Mouse (Mus musculus): ENCODE results near the gene Rufy2.

Gene Rufy2

DNA sequence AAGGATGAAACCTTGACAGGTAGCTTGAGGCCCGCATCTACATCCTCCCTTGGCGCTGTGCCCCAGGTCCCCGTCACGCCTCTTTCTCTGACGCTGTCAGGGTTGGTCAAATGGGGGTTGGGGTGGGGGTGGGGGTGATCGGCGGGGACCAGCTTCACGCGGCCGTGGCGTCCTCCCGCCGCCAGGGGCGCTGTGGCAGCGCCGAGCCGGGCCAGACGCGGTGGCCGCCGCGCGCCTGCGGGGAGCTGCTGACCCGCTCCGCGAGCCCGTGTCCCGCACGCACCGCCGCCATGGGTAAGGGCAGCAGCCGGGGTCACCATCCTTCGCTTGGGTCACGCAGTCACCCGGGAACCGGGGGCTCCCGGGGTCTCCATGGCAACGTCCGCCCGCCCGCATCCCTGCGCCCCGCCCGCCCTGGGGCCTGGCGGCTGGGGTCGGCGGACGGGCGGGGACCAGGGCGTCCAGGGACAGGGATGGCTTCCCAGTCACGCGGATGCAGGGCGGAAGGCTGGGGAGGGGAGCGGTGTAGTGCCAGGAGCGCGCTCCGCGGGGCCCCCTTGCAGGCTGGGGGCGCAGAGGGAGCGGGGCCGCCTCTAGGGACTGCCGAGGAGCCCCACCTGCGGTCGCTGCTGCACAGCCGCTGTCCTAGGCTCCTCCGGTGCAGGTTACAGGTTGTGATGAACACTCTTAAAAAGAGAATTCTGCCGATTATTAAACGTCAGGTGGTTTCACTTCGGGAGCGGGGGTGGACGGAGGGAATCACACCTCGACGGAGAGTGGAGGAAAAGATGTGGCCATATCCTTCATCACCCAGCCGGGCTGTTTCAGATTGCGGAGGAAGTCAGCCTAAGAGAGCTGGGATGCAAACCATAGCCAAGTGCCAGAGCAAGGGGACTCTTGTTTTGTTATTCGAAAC, at the start of gene Rufy2:
Gene Rufy2, plus strand, starts transcription at position 185 of the 916 bp plus-strand sequence.
- DNase-seq (ENCODE audit: low spot score in 2 of 2) = peak; percentile 93 to 94

DNA sequence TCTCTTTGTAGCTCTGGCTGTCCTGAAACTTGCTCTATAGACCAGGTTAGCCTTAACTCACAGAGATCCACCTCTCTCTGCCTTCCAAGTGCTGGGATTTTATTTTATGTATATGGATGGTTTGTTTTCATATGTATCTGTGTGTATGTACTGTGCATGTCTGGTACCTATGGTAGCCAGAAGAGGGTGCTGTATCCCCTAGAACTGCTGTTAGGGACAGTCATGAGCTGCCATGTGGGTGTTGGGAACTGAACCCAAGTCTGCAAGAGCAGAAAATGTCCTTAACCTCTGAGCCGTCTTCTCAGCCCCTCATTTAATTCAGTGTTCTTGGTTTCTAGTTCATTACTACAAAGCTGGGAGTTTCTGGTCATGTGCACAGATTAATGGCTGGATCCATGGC, 47.6 kb upstream of the Rufy2 start:
- no peak for DNase-seq (ENCODE audit: low spot score in 2 of 2)

DNA sequence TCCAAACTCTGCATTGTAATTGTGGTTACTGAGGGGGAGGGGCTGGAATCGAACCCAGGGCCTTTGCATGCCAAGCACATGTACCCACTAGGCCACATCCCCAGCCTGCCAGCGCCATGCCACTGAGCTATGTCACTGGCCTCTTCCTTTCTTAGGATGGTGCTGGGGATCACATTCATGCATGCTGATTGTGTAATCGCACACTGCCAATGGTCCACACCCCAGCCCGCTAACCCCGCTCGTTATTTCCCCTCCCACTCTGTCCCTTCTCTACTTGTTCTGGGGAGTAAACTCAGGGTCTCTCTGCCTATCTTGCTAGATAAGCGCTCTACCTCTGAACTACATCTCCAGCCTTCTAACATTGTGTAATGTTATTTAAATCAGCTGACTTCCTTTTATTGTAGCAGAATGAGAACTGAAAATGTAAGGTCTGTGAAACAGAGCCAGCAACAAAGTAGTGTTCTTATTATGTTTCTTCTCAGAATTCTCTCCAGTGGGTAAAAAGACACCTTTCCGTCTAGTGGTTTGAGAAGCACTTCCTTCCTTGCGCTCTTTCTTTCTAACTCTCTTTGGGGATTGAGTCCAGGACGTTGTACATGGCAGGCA, 34.9 kb upstream of the Rufy2 start:
- DNase-seq (ENCODE audit: low spot score in 2 of 2) = no peak

GRCm38 (mm10) chr10:62946738-62947471, 33.1 kb upstream of the Rufy2 start, which contains the start of gene Dna2:
Gene Dna2 (plus strand): TSS chr10:62947026.
- peak; percentile 77 to 81 for DNase-seq (ENCODE audit: low spot score in 2 of 2)

DNA sequence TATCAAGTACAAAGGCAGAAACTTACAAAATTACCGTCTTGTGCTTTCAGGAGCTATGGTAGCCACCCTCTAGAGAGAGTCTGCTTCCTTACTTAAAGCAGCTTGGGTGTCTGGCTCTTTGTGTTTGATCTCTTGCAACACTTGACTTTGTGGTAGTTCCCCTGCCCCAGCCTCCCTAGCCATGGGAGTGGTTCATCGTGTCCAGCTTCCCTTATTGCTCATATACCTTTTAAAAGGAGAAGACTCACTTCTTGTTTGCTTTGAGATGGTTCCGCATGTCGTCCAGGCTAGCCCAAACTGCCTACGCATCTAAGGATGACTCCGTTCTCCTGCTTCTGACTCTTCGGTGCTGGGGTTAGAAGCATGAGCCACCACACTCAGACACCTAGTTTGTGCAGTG, 31.5 kb upstream of the Rufy2 start:
- DNase-seq (ENCODE audit: low spot score in 2 of 2) = no peak

DNA sequence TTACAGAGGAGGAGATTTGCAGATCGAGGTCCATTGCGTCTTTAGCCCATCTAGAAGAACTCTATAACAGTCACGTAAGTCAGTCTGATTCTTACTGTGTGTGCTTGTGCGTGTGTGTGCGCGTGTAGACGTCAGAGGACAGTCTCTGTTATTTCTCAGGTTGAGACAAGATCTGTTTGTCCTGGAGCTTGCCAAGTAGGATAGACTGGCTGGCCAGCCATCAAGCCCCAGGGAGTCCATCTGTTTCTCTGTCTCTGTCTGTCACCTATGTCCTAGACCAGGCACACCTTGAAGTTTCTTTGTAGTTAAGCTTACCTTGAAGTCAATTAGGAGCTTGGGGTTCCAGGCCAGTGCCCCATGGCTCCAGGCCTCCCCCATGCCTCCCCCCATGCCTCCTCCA, 16.1 kb upstream of the Rufy2 start:
- no peak for DNase-seq (ENCODE audit: low spot score in 2 of 2)

GRCm38 (mm10) chr10:62965796-62966195, 14.2 kb upstream of the Rufy2 start:
- DNase-seq (ENCODE audit: low spot score in 2 of 2) = no peak

GRCm38 (mm10) chr10:62966291-62966690, 13.7 kb upstream of the Rufy2 start:
- DNase-seq (ENCODE audit: low spot score in 2 of 2) = no peak

GRCm38 (mm10) chr10:62971821-62972220, 8.2 kb upstream of the Rufy2 start:
- DNase-seq (ENCODE audit: low spot score in 2 of 2) = peak; percentile 40 to 41

- no peak for DNase-seq (ENCODE audit: low spot score in 2 of 2)
Observed at GRCm38 (mm10) chr10:62979667-62980038, 370 bp upstream of the Rufy2 start.

DNA sequence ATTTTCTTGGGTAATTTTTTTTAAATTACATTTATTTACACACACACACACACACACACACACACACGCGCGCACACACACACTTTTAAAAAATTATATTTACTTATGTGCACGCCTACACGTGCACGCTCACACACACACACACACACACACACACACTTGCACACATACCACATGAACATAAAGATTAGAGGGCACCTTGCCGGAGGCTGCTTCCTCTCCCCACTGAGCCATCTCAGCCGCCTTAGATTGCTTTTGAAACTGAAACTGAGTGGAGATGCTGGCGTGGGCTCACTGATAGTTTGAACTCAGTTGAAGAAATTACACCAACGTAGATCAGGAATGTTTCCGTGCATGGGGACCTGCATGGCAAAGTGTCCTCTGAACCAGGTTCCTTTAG, 4.0 kb downstream of the Rufy2 start:
- no peak for DNase-seq (ENCODE audit: low spot score in 2 of 2)

- DNase-seq (ENCODE audit: low spot score in 2 of 2) = no peak
Observed at GRCm38 (mm10) chr10:62984495-62984894, 4.5 kb downstream of the Rufy2 start.

DNA sequence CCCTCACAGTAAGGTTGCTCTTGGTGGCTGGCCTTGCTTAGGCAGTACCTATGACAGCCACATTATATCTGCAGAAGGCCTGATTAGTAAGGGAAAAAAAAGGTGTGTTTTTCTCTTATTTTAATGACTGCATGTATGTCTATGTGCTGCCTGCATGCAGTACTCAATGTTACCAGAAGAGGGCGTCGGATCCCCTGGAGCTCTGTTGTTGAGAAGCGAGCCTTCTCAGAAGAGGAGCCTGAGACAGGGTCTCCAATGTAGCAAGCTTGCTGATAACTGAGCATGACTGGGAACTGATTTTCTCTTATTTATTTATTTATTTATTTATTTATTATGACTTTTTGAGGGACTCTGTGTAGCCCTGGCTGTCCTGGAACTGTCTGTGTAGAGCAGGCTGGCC, 7.3 kb downstream of the Rufy2 start:
- DNase-seq (ENCODE audit: low spot score in 2 of 2) = peak in 1 of 2 experiments; percentile 55

GRCm38 (mm10) chr10:62990636-62991035, 10.6 kb downstream of the Rufy2 start:
- DNase-seq (ENCODE audit: low spot score in 2 of 2) = no peak

DNA sequence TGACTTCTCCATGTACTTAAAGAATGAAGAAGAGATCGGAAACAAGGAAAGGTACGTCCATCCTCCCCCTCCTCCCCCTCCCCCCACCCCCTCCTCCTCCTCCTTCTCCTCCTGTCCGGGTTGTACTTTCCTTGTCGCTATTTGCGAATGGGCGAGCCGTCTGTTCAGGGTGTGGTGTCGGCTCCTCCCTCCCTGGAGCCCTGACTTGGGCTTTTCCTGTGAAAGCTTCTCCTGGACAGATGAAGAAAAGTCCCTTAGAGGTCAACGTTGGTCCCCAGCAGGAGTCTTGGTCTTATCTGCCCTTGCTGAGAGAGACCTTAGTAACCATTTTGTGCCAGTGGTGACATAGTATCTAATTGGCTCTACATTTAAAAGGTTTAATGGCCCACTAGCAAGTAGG, 14.0 kb downstream of the Rufy2 start:
- DNase-seq (ENCODE audit: low spot score in 2 of 2) = no peak

- DNase-seq (ENCODE audit: low spot score in 2 of 2) = no peak
Observed at GRCm38 (mm10) chr10:63000584-63000983, 20.6 kb downstream of the Rufy2 start.

- DNase-seq (ENCODE audit: low spot score in 2 of 2) = no peak
Observed at GRCm38 (mm10) chr10:63003252-63003651, 23.2 kb downstream of the Rufy2 start.

DNA sequence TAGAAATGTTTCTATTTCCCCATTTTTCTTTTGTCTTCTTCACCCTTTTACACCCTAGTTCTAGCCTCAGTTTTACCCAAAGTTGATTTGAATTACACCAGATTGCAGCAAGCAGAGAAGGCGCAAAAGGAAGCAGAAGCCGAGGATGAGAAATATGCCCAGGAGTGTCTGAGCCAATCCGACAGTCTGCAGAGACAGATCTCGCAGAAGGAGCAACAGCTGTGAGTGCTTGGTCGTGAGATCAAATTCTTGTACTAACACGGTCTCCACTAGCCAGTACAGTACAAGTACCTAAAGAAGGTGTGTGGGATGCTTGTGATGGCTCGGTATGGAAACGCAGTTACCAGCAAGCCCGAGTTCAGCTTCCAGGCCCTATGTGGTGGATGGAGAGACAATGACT, 24.5 kb downstream of the Rufy2 start:
- DNase-seq (ENCODE audit: low spot score in 2 of 2) = peak in 1 of 2 experiments; percentile 49

GRCm38 (mm10) chr10:63008193-63008592, 28.2 kb downstream of the Rufy2 start:
- no peak for DNase-seq (ENCODE audit: low spot score in 2 of 2)

GRCm38 (mm10) chr10:63010268-63010667, 30.2 kb downstream of the Rufy2 start:
- no peak for DNase-seq (ENCODE audit: low spot score in 2 of 2)

DNA sequence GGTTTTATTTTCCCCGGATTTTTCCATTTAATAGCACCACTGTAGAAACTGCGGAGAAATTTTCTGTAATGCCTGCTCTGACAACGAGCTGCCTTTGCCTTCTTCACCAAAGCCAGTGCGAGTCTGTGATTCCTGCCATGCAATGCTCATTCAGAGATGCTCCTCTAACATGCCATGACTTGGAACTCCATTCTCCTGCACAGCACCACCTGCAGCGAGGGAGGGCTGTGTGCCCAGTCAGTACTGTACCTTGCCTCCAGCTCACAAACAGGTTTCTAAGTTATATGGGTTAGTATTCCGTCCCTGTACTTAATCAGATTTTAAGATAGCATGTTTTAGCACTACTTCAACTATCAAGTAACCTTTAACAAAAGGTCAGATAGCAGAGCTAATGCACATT, 31.5 kb downstream of the Rufy2 start:
- no peak for DNase-seq (ENCODE audit: low spot score in 2 of 2)

DNA sequence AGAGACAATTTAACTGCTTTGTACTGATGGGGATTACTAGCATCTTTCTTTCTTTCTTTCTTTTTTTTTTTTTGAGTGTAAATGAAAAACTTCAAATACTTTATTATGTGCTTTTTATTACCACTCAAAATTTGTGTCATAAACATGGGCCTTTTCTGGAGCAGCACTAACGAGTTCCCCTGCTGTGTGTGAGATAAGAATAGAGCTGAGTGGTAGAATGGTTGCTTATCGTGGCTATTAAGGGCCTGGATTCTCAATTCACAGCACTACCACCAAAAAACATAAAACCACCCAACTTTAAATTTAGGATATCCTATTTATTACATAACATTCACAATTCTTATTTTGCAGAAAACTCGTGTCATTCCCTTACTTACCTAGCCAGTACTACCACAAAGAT, 33.5 kb downstream of the Rufy2 start:
- no peak for DNase-seq (ENCODE audit: low spot score in 2 of 2)

Measured in right cerebral cortex, postnatal 10 days (tissue).